Mouse (Mus musculus) ES-E14 (cell line): ENCODE measurements at regions not wholly inside any gene's neighbourhood (a gene's known extent, or its start where the extent isn't known, plus 50 kb on each side); places are given as distances from the start of the nearest gene placed in this dataset.

Source experiments
- DNase-seq: peaks from one replicate; pipeline ENCODE4 v3.0.0-alpha.2; 2013; ENCODE audit warnings: low read depth, low spot score
- H3K27ac ChIP-seq: 2 replicates; pipeline ENCODE4 v1.5.1; 2012; ENCODE audit warnings: low read depth, mild to moderate bottlenecking, low read length, moderate library complexity, mixed read lengths; ENCODE audit not compliant: poor library complexity, insufficient read depth, severe bottlenecking
- H3K36me3 ChIP-seq: 2 replicates; pipeline ENCODE4 v1.6.1; 2012; ENCODE audit warnings: mild to moderate bottlenecking, low read length, moderate library complexity, mixed read lengths; ENCODE audit not compliant: control insufficient read depth, poor library complexity, insufficient read depth, severe bottlenecking
- H3K4me1 ChIP-seq, 2 experiments: fragments of 150-350 bp in 1 of 2; sonication (generic) in 1 of 2; 2 replicates each; pipeline ENCODE4 v1.6.1; 2012; ENCODE audit warnings: low read length in 2 of 2, mild to moderate bottlenecking in 1 of 2, mixed read lengths in 1 of 2; ENCODE audit not compliant: control insufficient read depth in 2 of 2, insufficient read depth in 2 of 2, poor library complexity in 1 of 2
- H3K4me3 ChIP-seq, 2 experiments: fragments of 150-350 bp in 1 of 2; sonication (generic) in 1 of 2; 2 replicates each; pipeline ENCODE4 v1.5.1; 2012; ENCODE audit warnings: low read length in 2 of 2, low read depth in 1 of 2, mild to moderate bottlenecking in 1 of 2, mixed read lengths in 1 of 2; ENCODE audit not compliant: insufficient read depth in 1 of 2, poor library complexity in 1 of 2, severe bottlenecking in 1 of 2
- H3K9ac ChIP-seq: 2 replicates; pipeline ENCODE4 v1.6.1; 2012; ENCODE audit warnings: low read depth, mild to moderate bottlenecking, low read length, mixed read lengths; ENCODE audit not compliant: poor library complexity, insufficient read depth, severe bottlenecking
- H3K9me3 ChIP-seq: fragments of 150-350 bp; sonication (generic); 2 replicates; pipeline ENCODE4 v1.6.1; 2012; ENCODE audit warnings: low read depth, mild to moderate bottlenecking, low read length; ENCODE audit not compliant: control insufficient read depth, insufficient read depth
- CHD2 ChIP-seq: IDR thresholded peaks from 2 replicates; pipeline ENCODE4 v1.6.1; 2014; ENCODE audit warnings: mild to moderate bottlenecking, low read depth, low read length, inconsistent platforms
- HCFC1 ChIP-seq: IDR thresholded peaks from 2 replicates; pipeline ENCODE4 v1.6.1; 2012; ENCODE audit warnings: low read length, inconsistent platforms, borderline replicate concordance; ENCODE audit not compliant: insufficient read depth
- MAFK ChIP-seq: IDR thresholded peaks from 2 replicates; pipeline ENCODE4 v1.6.1; 2014; ENCODE audit warnings: mild to moderate bottlenecking, low read depth, low read length, inconsistent platforms; ENCODE audit not compliant: insufficient read depth
- ZC3H11A ChIP-seq: IDR thresholded peaks from 2 replicates; pipeline ENCODE4 v1.6.1; 2012; ENCODE audit warnings: low read depth, mild to moderate bottlenecking, inconsistent platforms, low read length, borderline replicate concordance
- ZNF384 ChIP-seq: IDR thresholded peaks from 2 replicates; pipeline ENCODE4 v1.6.1; 2012; ENCODE audit warnings: low read depth, low read length, inconsistent platforms
- in situ Hi-C, 2 experiments: fragments of 600-800 bp; cut with MboI; formaldehyde crosslinking; loops; one replicate each; pipeline ENCODE4 v1.15.1; 2025; ENCODE audit warnings: low sequenced_read_pairs in 2 of 2, inconsistent platforms in 1 of 2; ENCODE audit not compliant: unreplicated experiment in 2 of 2

DNA sequence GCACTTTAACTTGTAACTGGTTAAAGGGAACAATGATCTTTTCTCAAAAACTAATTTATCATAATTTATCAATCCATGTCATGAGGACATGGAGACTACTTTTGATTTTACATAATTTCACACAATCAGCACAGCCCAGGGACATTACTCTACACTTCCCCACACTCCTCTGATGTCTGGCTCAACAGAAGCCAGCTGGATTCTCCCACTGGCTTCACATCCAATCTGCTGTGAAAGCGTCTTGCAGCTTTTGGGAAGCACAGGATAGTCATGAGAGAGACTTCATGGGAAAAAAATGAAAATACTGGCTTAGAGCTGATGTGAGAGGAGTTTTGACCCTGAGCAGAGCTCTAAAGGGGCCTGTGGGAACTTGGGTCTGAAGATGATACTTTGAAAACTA lies 61.7 kb upstream of the Hrasls start:
- in situ Hi-C loops, result no loop called here
- no peak overlapping the region for H3K4me3 ChIP-seq

DNA sequence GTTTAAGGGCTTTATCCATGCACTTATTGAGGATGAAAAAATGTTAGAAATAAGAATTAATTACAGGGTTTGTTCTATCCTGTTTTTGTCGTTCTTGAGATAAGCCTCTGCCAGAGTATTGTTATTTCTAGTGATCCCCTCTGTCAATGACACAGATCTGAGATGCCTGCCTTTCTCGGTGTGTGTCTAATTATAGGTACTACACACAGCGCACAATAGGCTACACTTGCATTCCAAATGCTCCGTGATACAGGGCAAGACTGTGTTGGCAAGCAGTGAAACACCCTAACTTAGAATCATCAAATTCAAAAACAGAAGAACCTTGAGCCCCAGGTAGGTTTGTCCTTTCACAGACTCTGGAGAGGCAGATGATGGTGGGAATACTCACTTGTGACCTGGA lies 90.3 kb upstream of the Hrasls start:
- Histone ChIP-seq H3K4me1 (no peaks in the 10 kb centered on the region), H3K4me3 (no peak overlapping the region), H3K27ac (no peak overlapping the region), H3K36me3 (no peaks in the 10 kb centered on the region), H3K9ac (no peak overlapping the region), H3K9me3 (no peaks in the 10 kb centered on the region)
- TF ChIP-seq HCFC1, result no peak
- no peak for TF ChIP-seq MAFK
- TF ChIP-seq ZC3H11A, result no peak
- TF ChIP-seq ZNF384, result no peak
- TF ChIP-seq CHD2, result no peak
- DNase-seq, result no peak
- in situ Hi-C loops, result no loop called here

More for the DNA sequence above, 61.7 kb upstream of the Hrasls start:
- no peaks in the 10 kb centered on the region for H3K4me1 ChIP-seq
- DNase-seq, result no peak
- TF ChIP-seq MAFK (no peak), HCFC1 (no peak)
- H3K27ac ChIP-seq, result no peak overlapping the region
- no peak overlapping the region for H3K9ac ChIP-seq
- H3K9me3 ChIP-seq, result no peaks in the 10 kb centered on the region
- no peaks in the 10 kb centered on the region for H3K36me3 ChIP-seq

GRCm38 (mm10) chr16:29096791-29097190 lies 112.7 kb upstream of the Hrasls start:
- Histone ChIP-seq H3K36me3 (no peaks in the 10 kb centered on the region), H3K4me3 (no peak overlapping the region), H3K9me3 (no peaks in the 10 kb centered on the region), H3K27ac (no peak overlapping the region), H3K9ac (no peak overlapping the region), H3K4me1 (no peaks in the 10 kb centered on the region)
- no peak for DNase-seq
- TF ChIP-seq HCFC1, result no peak
- TF ChIP-seq MAFK, result no peak
- no peak for TF ChIP-seq CHD2
- no peak for TF ChIP-seq ZNF384
- no peak for TF ChIP-seq ZC3H11A
- in situ Hi-C loops, result no loop called here

DNA sequence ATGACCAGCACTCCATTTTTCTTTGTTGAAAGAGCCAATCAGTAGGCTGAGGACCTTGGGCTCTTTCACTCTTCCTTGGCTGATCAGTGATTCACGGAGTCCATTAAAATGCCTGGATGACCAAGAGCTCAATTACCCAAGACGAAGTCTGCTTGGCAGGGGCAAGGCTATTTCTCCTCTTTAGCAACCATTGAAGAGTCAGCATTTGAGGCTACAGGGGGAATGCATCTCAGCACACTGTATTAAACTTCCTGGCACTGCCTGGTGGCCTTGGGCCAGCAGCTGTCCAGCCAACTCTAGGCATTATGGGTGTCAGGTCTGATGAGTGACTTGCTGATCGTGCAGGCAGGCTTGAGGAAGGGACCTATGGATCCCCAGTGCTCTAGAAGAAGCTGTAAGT lies 136.5 kb upstream of the Mb21d2 start:
- H3K4me1 ChIP-seq, result no peaks in the 10 kb centered on the region
- in situ Hi-C loops, result no loop called here
- no peaks in the 10 kb centered on the region for H3K36me3 ChIP-seq
- no peak for TF ChIP-seq ZC3H11A
- no peak for TF ChIP-seq ZNF384
- no peak for TF ChIP-seq CHD2
- TF ChIP-seq MAFK, result no peak
- no peak for TF ChIP-seq HCFC1
- no peak overlapping the region for H3K9ac ChIP-seq
- H3K4me3 ChIP-seq, result no peak overlapping the region
- H3K27ac ChIP-seq, result no peak overlapping the region
- DNase-seq, result no peak
- no peaks in the 10 kb centered on the region for H3K9me3 ChIP-seq

- DNase-seq, result no peak
- no peak overlapping the region for H3K9ac ChIP-seq
- H3K36me3 ChIP-seq, result no peaks in the 10 kb centered on the region
- no peak overlapping the region for H3K4me3 ChIP-seq
- no peaks in the 10 kb centered on the region for H3K9me3 ChIP-seq
- no peak for TF ChIP-seq ZC3H11A
- no peak for TF ChIP-seq MAFK
- no peak for TF ChIP-seq ZNF384
- no peak for TF ChIP-seq CHD2
- no peak for TF ChIP-seq HCFC1
- in situ Hi-C loops, result no loop called here
- no peaks in the 10 kb centered on the region for H3K4me1 ChIP-seq
- H3K27ac ChIP-seq, result no peak overlapping the region
Measured at GRCm38 (mm10) chr16:29065097-29065785, 135.8 kb upstream of the Mb21d2 start.
